Mouse (Mus musculus) brain, embryonic 14.5 days (tissue): Measurements from ENCODE around the gene Fam83c. TPM values are rescaled to one million over a fixed set of nuclear protein-coding genes. Genes with fewer than 3 reads are reported as not detected.

Source experiments
- DNase-seq: peaks from one replicate; pipeline ENCODE4 v3.0.0-alpha.2; 2011; ENCODE audit warnings: low read depth
- CTCF ChIP-seq: fragments of 200-500 bp; IDR thresholded peaks from 2 replicates; pipeline ENCODE4 v1.5.1; 2012; ENCODE audit warnings: inconsistent platforms, mild to moderate bottlenecking, moderate library complexity, borderline replicate concordance; ENCODE audit not compliant: insufficient read depth, insufficient read length; ENCODE audit errors: extremely low read depth
- POLR2A ChIP-seq: fragments of 200-500 bp; IDR thresholded peaks from 2 replicates; pipeline ENCODE4 v1.6.1; 2012; ENCODE audit warnings: mild to moderate bottlenecking, inconsistent platforms, borderline replicate concordance; ENCODE audit not compliant: poor library complexity, insufficient read depth, insufficient read length, severe bottlenecking; ENCODE audit errors: extremely low read depth
- polyA plus RNA-seq: library from polyadenylated mRNA; depleted of rRNA; stranded (reverse); fragments of >200 nt; gene quantifications from 2 replicates; pipeline ENCODE4 v1.2.3, GENCODE M21; 2012

Gene Fam83c
- polyA plus RNA-seq, 1 experiment: 0.04 TPM

DNA sequence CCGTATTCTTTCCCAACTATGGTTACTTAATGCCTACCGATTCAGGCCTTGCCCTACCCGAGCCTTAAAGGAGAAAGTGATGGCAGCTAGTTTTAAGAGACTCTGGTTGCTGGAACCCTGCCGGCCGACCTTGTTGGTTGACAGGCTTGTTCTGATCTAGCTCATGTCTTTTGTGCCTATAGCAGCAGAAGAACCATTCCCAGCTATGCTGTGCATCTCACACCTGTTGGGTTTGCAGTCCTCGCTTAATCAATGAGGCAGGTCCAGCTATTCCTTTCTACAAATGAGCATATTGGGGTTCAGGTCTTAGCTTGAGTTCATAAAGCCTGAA lies 28.8 kb downstream of the Fam83c start:
- TF ChIP-seq POLR2A (no peak), CTCF (no peak)
- no peak for DNase-seq

- DNase-seq: peak; percentile 40
- no peak for TF ChIP-seq POLR2A
- TF ChIP-seq CTCF: no peak
These were observed 29.3 kb downstream of the Fam83c start for GRCm38 (mm10) chr2:155805231-155805924.

- DNase-seq: no peak
- TF ChIP-seq CTCF: no peak
- TF ChIP-seq POLR2A: no peak
These were observed 30.6 kb downstream of the Fam83c start for GRCm38 (mm10) chr2:155804053-155804452.

DNA sequence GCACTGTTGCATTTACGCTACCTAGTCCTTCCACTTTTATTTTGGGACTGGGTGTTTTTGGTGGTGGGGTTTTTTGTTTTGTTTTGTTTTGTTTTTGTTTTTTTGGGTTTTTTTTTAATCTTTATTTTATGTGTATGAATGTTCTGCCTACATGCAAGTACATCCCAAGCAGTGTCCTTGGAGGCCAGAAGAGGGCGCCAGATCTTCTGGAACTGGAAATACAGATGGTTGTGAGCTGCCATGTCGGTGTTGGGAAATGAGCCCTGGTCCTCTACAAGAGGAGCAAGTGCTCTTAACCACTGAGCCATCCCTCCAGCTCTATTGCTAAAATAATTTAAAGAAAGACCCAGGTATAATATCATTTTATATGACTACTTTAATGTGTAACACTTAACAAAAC lies 31.9 kb downstream of the Fam83c start:
- no peak for DNase-seq
- TF ChIP-seq CTCF (peak; percentile 49; the same call in 1 of the 2 replicates), POLR2A (no peak)

DNA sequence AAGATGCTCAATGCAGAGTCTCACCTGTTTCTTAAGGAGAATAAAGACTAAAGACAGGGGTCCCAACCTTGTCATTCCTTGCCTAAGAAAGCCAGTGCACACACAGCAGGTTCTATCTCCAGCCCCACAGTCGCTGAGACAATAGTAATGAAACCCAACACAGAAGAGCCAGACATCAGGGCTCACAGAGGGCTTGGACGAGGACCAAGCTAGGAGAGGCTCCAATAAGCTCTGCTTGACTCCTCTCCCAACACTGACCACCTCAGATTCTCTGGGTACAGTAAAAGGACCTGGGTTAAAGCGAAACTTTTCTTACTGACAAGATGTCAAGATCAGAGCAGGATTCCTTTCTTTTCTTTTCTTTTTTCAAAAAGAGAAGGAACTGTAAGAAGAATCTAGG lies 36.0 kb downstream of the Fam83c start:
- no peak for DNase-seq

DNA sequence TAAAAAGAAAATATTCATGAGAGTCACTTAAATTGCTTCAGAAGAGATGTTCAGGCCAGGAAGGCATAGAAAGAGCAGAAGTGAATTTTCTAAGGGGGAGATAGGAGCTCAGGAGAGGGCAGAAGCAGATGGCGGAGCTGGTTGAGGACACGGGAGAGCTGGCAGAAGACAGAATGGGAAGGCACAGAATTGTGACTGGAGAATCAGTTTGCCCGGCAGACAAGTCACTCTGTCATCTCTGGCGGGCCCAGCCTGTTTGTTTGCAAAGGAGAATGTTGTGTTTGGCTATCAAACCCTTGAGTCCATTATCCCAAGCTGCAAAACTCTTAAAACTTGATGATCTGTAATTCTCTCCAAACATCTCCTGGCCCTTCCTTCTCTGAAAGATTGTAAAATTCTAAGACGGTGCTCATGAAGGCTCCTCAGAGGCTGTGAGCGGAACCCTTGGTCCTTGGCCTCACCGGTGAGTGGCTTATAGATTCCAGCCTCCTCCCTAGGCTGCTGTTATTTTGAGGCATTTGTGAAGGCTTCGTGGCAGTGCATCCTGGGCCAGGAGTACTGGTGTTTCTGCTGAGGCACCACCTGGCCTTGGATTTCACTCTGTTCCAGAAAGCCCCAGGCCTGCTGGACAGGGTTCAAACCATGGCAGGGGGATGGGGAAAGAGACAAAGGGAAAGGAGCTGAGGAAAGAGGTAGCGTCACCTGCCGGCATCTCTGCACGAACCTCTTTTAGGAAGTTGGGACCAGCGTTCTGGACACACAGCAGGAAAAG lies 39.8 kb downstream of the Fam83c start:
- no peak for TF ChIP-seq CTCF
- no peak for TF ChIP-seq POLR2A
- no peak for DNase-seq

More for the DNA sequence above, 36.0 kb downstream of the Fam83c start:
- no peak for TF ChIP-seq CTCF

GRCm38 (mm10) chr2:155792899-155793298 lies 41.8 kb downstream of the Fam83c start:
- no peak for DNase-seq
- TF ChIP-seq CTCF: no peak
- TF ChIP-seq POLR2A: no peak

DNA sequence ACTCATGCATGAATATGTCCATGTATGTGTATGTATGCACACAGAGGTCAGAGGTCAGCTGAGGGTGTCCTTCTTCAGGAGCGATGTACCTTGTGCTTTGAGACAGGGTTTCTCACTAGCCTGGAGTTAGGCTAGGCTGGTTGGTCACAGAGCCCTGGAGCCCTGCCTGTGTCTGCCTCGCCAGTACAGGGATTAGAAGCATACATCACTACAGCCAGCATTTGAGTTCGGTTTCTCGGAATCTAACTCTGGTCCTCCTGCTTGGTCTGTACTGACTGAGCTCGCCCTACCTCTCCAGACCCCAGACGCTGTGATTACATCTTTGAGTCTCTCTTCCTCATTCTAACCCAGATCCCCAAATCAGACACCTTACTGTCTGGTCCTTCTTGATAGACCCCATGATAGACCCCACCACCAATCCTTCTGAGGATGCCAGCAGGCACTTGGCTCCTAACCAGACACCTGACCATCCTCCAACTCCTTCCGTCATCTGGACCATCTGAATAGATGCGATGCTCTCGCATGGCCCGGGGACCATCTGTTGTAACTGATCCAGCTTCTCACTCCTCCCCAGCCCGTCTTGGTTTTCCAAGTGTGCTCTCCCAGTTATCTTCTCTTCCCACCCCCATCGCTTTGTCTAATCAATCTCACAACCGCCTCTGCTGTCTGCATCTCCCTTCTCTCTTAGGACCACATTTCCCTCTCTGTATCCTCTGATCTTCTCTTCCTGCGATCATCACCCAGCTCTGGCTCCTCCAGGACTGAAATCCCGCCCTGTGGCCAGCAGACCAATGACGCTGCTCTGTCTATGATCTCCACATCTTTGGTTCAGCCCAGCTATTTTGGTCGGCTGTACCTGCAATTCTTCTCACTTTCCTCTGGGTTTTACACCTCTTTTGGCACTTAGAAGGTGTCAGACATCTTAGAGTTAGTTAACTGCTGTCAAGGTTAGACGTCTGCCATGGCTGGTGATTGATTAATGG lies 46.4 kb downstream of the Fam83c start:
- no peak for TF ChIP-seq CTCF
- no peak for TF ChIP-seq POLR2A
- DNase-seq: peak; percentile 42

DNA sequence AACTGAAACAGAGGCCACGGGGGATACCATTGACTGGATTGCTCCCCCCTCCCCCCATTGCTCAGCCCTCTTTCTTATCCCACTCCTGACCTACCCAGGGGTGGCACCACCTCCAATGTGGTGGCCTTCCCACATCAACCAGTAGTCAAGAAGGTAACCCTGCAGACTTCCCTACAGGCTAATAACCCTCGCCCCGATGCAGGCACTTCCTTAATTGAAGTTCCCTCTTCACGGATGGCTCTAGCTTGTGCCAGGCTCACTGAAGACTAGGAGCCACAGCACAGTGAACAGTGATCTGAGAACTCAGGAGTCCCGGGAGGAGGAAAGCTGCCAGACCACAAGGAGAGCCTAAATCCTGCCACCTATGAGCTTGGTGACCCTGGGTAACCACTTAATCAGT lies 47.7 kb downstream of the Fam83c start:
- no peak for DNase-seq
- TF ChIP-seq CTCF (no peak), POLR2A (no peak)

DNA sequence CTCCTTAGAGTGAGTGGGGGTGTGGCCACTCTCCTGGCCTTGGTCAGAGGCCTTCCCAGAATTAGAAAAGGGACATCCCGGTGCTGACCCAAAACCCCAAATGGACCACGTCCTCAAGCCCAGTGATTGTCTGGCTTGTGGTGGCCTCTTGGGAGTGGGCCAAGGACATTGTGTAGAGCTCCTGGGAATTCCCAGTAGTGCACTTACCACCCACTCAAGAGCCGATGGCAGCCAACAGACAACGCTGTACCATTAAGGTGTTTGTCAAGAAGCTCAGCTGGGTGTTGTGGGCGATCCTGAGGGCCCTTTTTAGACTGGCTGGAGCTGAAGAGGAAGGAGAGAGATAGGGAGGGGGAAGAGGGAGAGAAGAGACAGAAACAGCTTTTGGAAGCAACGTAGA lies 50.1 kb downstream of the Fam83c start:
- DNase-seq: no peak

GRCm38 (mm10) chr2:155779506-155779905 lies 55.1 kb downstream of the Fam83c start:
- no peak for DNase-seq
- TF ChIP-seq CTCF (no peak), POLR2A (no peak)

More for the DNA sequence above, 50.1 kb downstream of the Fam83c start:
- TF ChIP-seq POLR2A: no peak
